Mouse (Mus musculus) ES-E14 (cell line): ENCODE data around the gene Kcnj14.

Experiments used
- CHD2 ChIP-seq: IDR thresholded peaks from 2 replicates; pipeline ENCODE4 v1.6.1; 2014; ENCODE audit warnings: mild to moderate bottlenecking, low read depth, low read length, inconsistent platforms
- HCFC1 ChIP-seq: IDR thresholded peaks from 2 replicates; pipeline ENCODE4 v1.6.1; 2012; ENCODE audit warnings: low read length, inconsistent platforms, borderline replicate concordance; ENCODE audit not compliant: insufficient read depth
- ZC3H11A ChIP-seq: IDR thresholded peaks from 2 replicates; pipeline ENCODE4 v1.6.1; 2012; ENCODE audit warnings: low read depth, mild to moderate bottlenecking, inconsistent platforms, low read length, borderline replicate concordance

DNA sequence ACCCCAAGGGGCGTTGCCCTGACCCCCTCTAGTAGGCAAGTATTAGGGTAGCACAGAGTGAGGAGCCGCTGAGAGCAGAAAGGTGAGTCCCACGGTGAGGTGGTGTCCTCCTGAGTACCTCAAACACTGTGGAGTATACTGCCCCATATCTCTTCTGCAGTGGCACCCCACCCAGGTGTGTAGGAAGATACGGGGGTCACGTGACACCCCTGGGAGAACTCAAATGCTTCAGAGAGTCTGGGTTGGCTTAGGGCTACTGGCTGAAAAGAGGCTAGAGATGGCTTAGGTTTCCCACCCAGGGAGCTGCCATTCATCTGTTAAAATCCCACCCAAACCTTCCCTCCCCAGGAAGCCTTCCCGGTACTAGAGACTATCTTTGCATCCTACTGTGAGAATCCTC lies 27.6 kb downstream of the Kcnj14 start:
- no peak for TF ChIP-seq CHD2
- no peak for TF ChIP-seq HCFC1
- TF ChIP-seq ZC3H11A, result no peak
